Mouse (Mus musculus) liver, embryonic 14.5 days (tissue): ENCODE results near the gene Nrp1. TPM values are rescaled to one million over a fixed set of nuclear protein-coding genes. Genes with fewer than 3 reads are reported as not detected.

Source experiments
- ATAC-seq: fragments of 200-750 bp; cut with Nextera tagmentation; 2 replicates; pipeline ENCODE4 v1.8.0; 2017; ENCODE audit warnings: moderate number of reproducible peaks, mild to moderate bottlenecking, moderate library complexity; ENCODE audit not compliant: insufficient read depth
- DNase-seq, 3 experiments: peaks; one replicate each; pipeline ENCODE4 v3.0.0-alpha.2; 2012 to 2013; ENCODE audit warnings: low read depth in 3 of 3, low spot score in 3 of 3
- H3K27ac ChIP-seq: fragments of 300-500 bp; sonication (generic); 2 replicates; pipeline ENCODE4 v1.5.1; 2014; ENCODE audit warnings: moderate library complexity, mild to moderate bottlenecking, control low read depth, inconsistent platforms
- H3K27me3 ChIP-seq: fragments of 300-500 bp; sonication (generic); 2 replicates; pipeline ENCODE4 v1.6.1; 2014; ENCODE audit warnings: mild to moderate bottlenecking, low read length, moderate library complexity; ENCODE audit not compliant: control insufficient read depth, insufficient read depth
- H3K36me3 ChIP-seq: fragments of 300-500 bp; sonication (generic); replicated peaks from 2 replicates; pipeline ENCODE4 v1.6.1; 2014; ENCODE audit warnings: low read depth; ENCODE audit not compliant: control insufficient read depth, insufficient read depth
- H3K4me1 ChIP-seq, 2 experiments: fragments of 200-500 bp in 1 of 2; fragments of 300-500 bp in 1 of 2; sonication (generic) in 1 of 2; replicated peaks; 2 replicates each; pipeline ENCODE4 v1.6.1; 2012 to 2014; ENCODE audit warnings: antibody characterized with exemption in 1 of 2, inconsistent platforms in 1 of 2, low read length in 1 of 2; ENCODE audit not compliant: control insufficient read depth in 2 of 2, insufficient read depth in 2 of 2
- H3K4me2 ChIP-seq: fragments of 300-500 bp; sonication (generic); 2 replicates; pipeline ENCODE4 v1.6.1; 2014; ENCODE audit warnings: low read depth, mild to moderate bottlenecking, control low read depth, moderate library complexity
- H3K4me3 ChIP-seq, 2 experiments: fragments of 200-500 bp in 1 of 2; fragments of 300-500 bp in 1 of 2; sonication (generic) in 1 of 2; 2 replicates each; pipeline ENCODE4 v1.5.1; 2012 to 2014; ENCODE audit warnings: low read depth in 2 of 2, low read length in 2 of 2, mild to moderate bottlenecking in 2 of 2, control low read depth in 1 of 2, inconsistent platforms in 1 of 2, moderate library complexity in 1 of 2; ENCODE audit not compliant: insufficient read depth in 1 of 2
- H3K9ac ChIP-seq: fragments of 300-500 bp; sonication (generic); replicated peaks from 2 replicates; pipeline ENCODE4 v1.6.1; 2014; ENCODE audit warnings: mild to moderate bottlenecking, control low read depth, moderate library complexity
- H3K9me3 ChIP-seq: fragments of 300-500 bp; sonication (generic); 2 replicates; pipeline ENCODE4 v1.6.1; 2016; ENCODE audit warnings: low read length, mixed read lengths; ENCODE audit not compliant: control insufficient read depth
- CTCF ChIP-seq: IDR thresholded peaks from 2 replicates; pipeline ENCODE4 v1.5.1; 2016; ENCODE audit warnings: antibody characterized with exemption, low read depth, control low read depth
- EP300 ChIP-seq: IDR thresholded peaks from 2 replicates; pipeline ENCODE4 v1.6.1; 2016; ENCODE audit warnings: antibody characterized with exemption, low read depth
- WGBS: fragments of 180-500 bp; shearing (Covaris S2); extraction: QIAGEN DNeasy Blood & Tissue Kit; methylation state at CpG from one replicate; pipeline ENCODE4 v1.1.7; 2014; ENCODE audit not compliant: insufficient replicate concordance; 5-methylcytosine and 5-hydroxymethylcytosine counted together
- polyA plus RNA-seq, 2 experiments: library from polyadenylated mRNA; depleted of rRNA in 1 of 2; stranded (reverse) in 1 of 2; unstranded in 1 of 2; fragments of >200 nt; fragmentation: Nextera tagmentation in 1 of 2; extraction: Ambion mirVana in 1 of 2; gene quantifications; 2 replicates each; pipeline versions ENCODE4 v1.2.1 to v1.2.3; 2012 to 2014

Gene Nrp1
- polyA plus RNA-seq, 2 experiments, result 3.7 to 7.7 TPM

- H3K9me3 ChIP-seq, result no peaks in the 10 kb centered on the region
- no peak overlapping the region for H3K4me3 ChIP-seq
- H3K27me3 ChIP-seq, result no peaks in the 10 kb centered on the region
- no peak overlapping the region for H3K4me2 ChIP-seq
- ATAC-seq, result peak; percentile 39
- TF ChIP-seq EP300, result no peak
- no peak for TF ChIP-seq CTCF
- no peaks in the 10 kb centered on the region for H3K36me3 ChIP-seq
- H3K4me1 ChIP-seq, result peaks cover 0 to 7% of the 10 kb centered on the region in 2 experiments; a peak in 2 of 4 replicates
- peak in 1 of 3 experiments; percentile 2 for DNase-seq
- H3K9ac ChIP-seq, result no peak overlapping the region
- no peak overlapping the region for H3K27ac ChIP-seq
- 51% methylated on average over 7 of the region's 7 CpGs for WGBS
Measured at GRCm38 (mm10) chr8:128424626-128425333, 66.4 kb downstream of the Nrp1 start.

- DNase-seq, result no peak
- no peak for TF ChIP-seq EP300
- no peak for TF ChIP-seq CTCF
Measured at GRCm38 (mm10) chr8:128427071-128427470, 68.7 kb downstream of the Nrp1 start.

DNA sequence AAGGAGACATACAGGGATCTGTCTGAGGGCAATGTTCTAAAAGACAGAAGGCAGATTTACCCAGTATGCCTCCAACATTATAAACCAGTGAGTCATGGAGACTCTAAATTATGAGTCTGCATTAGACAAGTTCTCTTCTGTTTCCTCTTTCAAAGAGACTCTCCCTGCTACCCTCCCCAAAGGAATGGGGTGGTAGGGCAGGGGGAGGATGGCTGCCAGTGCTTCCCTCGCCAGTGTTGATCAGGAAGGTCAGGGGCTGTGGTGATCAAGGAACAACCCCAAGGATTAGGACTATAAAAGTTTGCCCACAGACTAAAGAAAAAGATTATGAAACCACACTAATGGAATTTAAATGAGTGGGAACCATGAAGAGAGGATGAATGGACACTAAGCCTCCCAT lies 70.6 kb downstream of the Nrp1 start:
- H3K4me2 ChIP-seq, result no peak overlapping the region
- no peak overlapping the region for H3K27ac ChIP-seq
- ATAC-seq (no peak), DNase-seq (no peak)
- WGBS, result 34% methylated on average over 1 of the region's 1 CpGs
- TF ChIP-seq EP300 (no peak), CTCF (no peak)
- peaks cover 0 to 6% of the 10 kb centered on the region in 2 experiments; a peak in 2 of 4 replicates for H3K4me1 ChIP-seq
- no peaks in the 10 kb centered on the region for H3K27me3 ChIP-seq
- H3K9me3 ChIP-seq, result no peaks in the 10 kb centered on the region
- no peak overlapping the region for H3K4me3 ChIP-seq
- no peaks in the 10 kb centered on the region for H3K36me3 ChIP-seq
- H3K9ac ChIP-seq, result no peak overlapping the region

More at GRCm38 (mm10) chr8:128427071-128427470, 68.7 kb downstream of the Nrp1 start:
- Histone ChIP-seq H3K36me3 (no peaks in the 10 kb centered on the region), H3K27ac (no peak overlapping the region), H3K4me2 (no peak overlapping the region), H3K4me3 (no peak overlapping the region), H3K27me3 (no peaks in the 10 kb centered on the region), H3K4me1 (peaks cover 0 to 7% of the 10 kb centered on the region in 2 experiments; a peak in 2 of 4 replicates), H3K9ac (no peak overlapping the region), H3K9me3 (no peaks in the 10 kb centered on the region)
- WGBS, result 77% methylated on average over 3 of the region's 3 CpGs
- ATAC-seq, result no peak

- Histone ChIP-seq H3K4me1 (no peaks in the 10 kb centered on the region), H3K27ac (no peak overlapping the region), H3K27me3 (no peaks in the 10 kb centered on the region), H3K9me3 (no peaks in the 10 kb centered on the region), H3K4me2 (no peak overlapping the region), H3K36me3 (no peaks in the 10 kb centered on the region), H3K4me3 (no peak overlapping the region), H3K9ac (no peak overlapping the region)
- ATAC-seq (no peak), DNase-seq (no peak)
- TF ChIP-seq CTCF (no peak), EP300 (no peak)
- WGBS, result 40% methylated on average over 1 of the region's 1 CpGs
Measured at GRCm38 (mm10) chr8:128431082-128431481, 72.7 kb downstream of the Nrp1 start.

GRCm38 (mm10) chr8:128435749-128436148 lies 77.3 kb downstream of the Nrp1 start:
- Histone ChIP-seq H3K4me2 (no peak overlapping the region), H3K9ac (no peak overlapping the region), H3K36me3 (no peaks in the 10 kb centered on the region), H3K27me3 (no peaks in the 10 kb centered on the region), H3K27ac (no peak overlapping the region), H3K9me3 (no peaks in the 10 kb centered on the region), H3K4me1 (no peaks in the 10 kb centered on the region), H3K4me3 (no peak overlapping the region)
- DNase-seq (no peak), ATAC-seq (no peak)
- 57% methylated on average over 4 of the region's 4 CpGs for WGBS
- no peak for TF ChIP-seq CTCF
- TF ChIP-seq EP300, result no peak
